Mouse (Mus musculus): ENCODE measurements around the gene Kpna2.
"Not testable (repeated sequence)": the region's sequence is repeated elsewhere in the genome, so short reads cannot be mapped to it uniquely, and the experiment has no call there.

- not testable (repeated sequence) for TF ChIP-seq POLR2A (IDR thresholded peaks at IDR 0.05; ENCODE audit: extremely low read depth, insufficient read depth, low read length); CTCF (IDR thresholded peaks at IDR 0.05; ENCODE audit: low read depth, low read length)
Measured at GRCm38 (mm10) chr11:107019722-107020121, 20.4 kb upstream of the Kpna2 start.

All from liver, adult 2 months (tissue).